Mouse (Mus musculus) limb, embryonic 15.5 days (tissue): Measurements from ENCODE around the gene Ppp1r37. TPM values are rescaled to one million over a fixed set of nuclear protein-coding genes. Genes with fewer than 3 reads are reported as not detected.

Experiments used
- ATAC-seq: fragments of 200-750 bp; cut with Nextera tagmentation; 2 replicates; pipeline ENCODE4 v1.8.0; 2017; ENCODE audit warnings: low read depth, moderate TSS enrichment; ENCODE audit not compliant: insufficient number of reproducible peaks, low FRiP score, low TSS enrichment
- H3K27ac ChIP-seq: fragments of 300-500 bp; sonication (generic); 2 replicates; pipeline ENCODE4 v1.5.1; 2015; ENCODE audit warnings: moderate library complexity, mild to moderate bottlenecking, inconsistent platforms
- H3K27me3 ChIP-seq: fragments of 300-500 bp; sonication (generic); 2 replicates; pipeline ENCODE4 v1.6.1; 2015; ENCODE audit warnings: inconsistent platforms
- H3K36me3 ChIP-seq: fragments of 300-500 bp; sonication (generic); 2 replicates; pipeline ENCODE4 v1.6.1; 2015; ENCODE audit warnings: inconsistent platforms
- H3K4me1 ChIP-seq: fragments of 300-500 bp; sonication (generic); 2 replicates; pipeline ENCODE4 v1.6.1; 2015; ENCODE audit warnings: inconsistent platforms
- H3K4me2 ChIP-seq: fragments of 300-500 bp; sonication (generic); 2 replicates; pipeline ENCODE4 v1.6.1; 2015; ENCODE audit warnings: mild to moderate bottlenecking, inconsistent platforms
- H3K4me3 ChIP-seq: fragments of 300-500 bp; sonication (generic); 2 replicates; pipeline ENCODE4 v1.5.1; 2015; ENCODE audit warnings: mild to moderate bottlenecking, inconsistent platforms
- H3K9ac ChIP-seq: fragments of 300-500 bp; sonication (generic); 2 replicates; pipeline ENCODE4 v1.6.1; 2015; ENCODE audit warnings: inconsistent platforms
- H3K9me3 ChIP-seq: fragments of 300-500 bp; sonication (generic); 2 replicates; pipeline ENCODE4 v1.6.1; 2016; ENCODE audit warnings: inconsistent platforms
- WGBS: fragments of 180-500 bp; shearing (Covaris S2); methylation state at CpG from one replicate; pipeline ENCODE4 v1.1.7; 2015; 5-methylcytosine and 5-hydroxymethylcytosine counted together
- polyA plus RNA-seq: library from polyadenylated mRNA; unstranded; fragments of >200 nt; fragmentation: Nextera tagmentation; extraction: Ambion mirVana; gene quantifications from 2 replicates; pipeline ENCODE4 v1.2.1, GENCODE M21; 2015

Ppp1r37 gene
- polyA plus RNA-seq, 1 experiment from 2014 or later: 26.3 TPM

DNA sequence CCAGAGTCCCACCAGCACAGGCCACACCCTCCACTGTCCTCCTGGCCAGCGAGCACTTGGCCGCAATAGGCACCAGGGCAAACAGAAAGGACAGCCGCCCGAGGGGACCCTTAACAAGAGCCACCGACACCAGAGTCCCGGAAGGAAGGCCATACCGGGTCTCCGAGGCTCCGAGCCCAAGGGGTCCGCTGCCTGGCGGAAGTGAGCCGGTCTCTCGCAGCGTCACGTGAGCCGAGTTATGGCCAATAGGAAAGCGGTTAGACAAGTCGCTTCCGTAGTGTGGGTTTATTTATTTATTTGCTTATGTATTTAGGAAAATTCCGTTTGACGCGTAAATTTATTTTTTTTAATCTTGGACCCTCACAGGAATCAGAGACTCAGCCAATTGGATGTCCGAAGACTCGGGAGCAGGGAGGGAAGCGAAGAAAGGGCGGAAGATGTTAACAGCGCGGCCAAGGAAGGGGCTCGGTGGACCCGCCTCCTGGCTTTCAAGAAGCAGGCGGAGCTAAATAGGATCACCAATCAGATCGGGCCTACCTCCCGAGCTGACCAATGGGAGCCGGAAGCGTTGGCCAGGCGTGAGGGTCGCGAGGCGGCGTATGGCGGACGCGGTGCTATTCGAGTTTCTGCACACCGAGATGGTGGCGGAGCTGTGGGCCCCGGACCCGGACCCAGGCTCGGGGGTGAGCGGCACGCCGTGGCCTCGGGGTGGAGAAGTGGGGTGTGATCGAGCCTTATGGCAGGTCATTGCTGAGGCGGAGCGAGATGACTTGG lies 54.5 kb downstream of the Ppp1r37 start, which contains the start of the genes Bloc1s3 and Trappc6a:
TSS of gene Bloc1s3 (minus strand) at position 218 of the 774 bp plus-strand sequence.
TSS of gene Trappc6a (plus strand) at position 246 of the 774 bp plus-strand sequence.
- under 1% methylated on average over 56 of the region's 56 CpGs for WGBS

DNA sequence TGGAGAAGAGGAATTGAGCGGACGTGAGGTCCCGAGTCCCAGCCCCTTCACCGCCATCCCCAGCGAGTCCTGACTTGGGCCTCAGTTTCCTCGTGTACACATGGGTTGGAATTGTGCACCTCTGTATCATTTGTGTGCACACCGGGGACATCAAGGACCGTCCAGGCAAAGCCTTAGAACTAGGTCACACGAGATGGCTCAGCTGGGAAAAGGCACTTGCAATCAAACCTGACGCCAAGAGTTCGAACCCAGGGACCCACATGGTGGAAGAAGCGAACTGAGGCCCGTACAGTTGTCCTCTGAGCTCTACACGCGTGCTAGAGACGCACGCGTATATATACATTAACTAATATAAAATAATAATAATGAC lies 55.3 kb downstream of the Ppp1r37 start:
- Histone ChIP-seq H3K36me3 (no peaks in the 10 kb centered on the region), H3K4me2 (peak overlapping the region; percentile 89), H3K4me3 (peak overlapping the region; percentile 58), H3K27ac (0 out of 2 replicates have a peak overlapping the region, but pooled peaks have one; percentile 78), H3K4me1 (peaks cover 26% of the 10 kb centered on the region), H3K9ac (peak overlapping the region; percentile 56; the same call in 1 of the 2 replicates), H3K9me3 (no peaks in the 10 kb centered on the region), H3K27me3 (no peaks in the 10 kb centered on the region)
- WGBS: 2% methylated on average over 18 of the region's 18 CpGs
- no peak for ATAC-seq

More for the DNA sequence above, 54.5 kb downstream of the Ppp1r37 start, which contains the start of the genes Bloc1s3 and Trappc6a:
- Histone ChIP-seq H3K9me3 (no peaks in the 10 kb centered on the region), H3K27ac (peak within 1 kb of the TSS; percentile 78; the same call in 1 of the 2 replicates), H3K4me2 (peak within 1 kb of the TSS; percentile 89), H3K4me1 (peaks cover 26% of the 10 kb centered on the region), H3K4me3 (peak within 1 kb of the TSS; percentile 58), H3K36me3 (no peaks in the 10 kb centered on the region), H3K27me3 (no peaks in the 10 kb centered on the region), H3K9ac (peak within 1 kb of the TSS; percentile 60)
- ATAC-seq: peak; percentile 91

GRCm38 (mm10) chr7:19506969-19507611 lies 55.8 kb downstream of the Ppp1r37 start:
- Histone ChIP-seq H3K27me3 (no peaks in the 10 kb centered on the region), H3K9me3 (no peaks in the 10 kb centered on the region), H3K4me3 (peak overlapping the region; percentile 58), H3K36me3 (no peaks in the 10 kb centered on the region), H3K4me2 (peak overlapping the region; percentile 89), H3K9ac (peak overlapping the region; percentile 54), H3K27ac (no peak overlapping the region), H3K4me1 (peaks cover 26% of the 10 kb centered on the region)
- no peak for ATAC-seq
- under 1% methylated on average over 70 of the region's 71 CpGs for WGBS

- 33% methylated on average over 6 of the region's 6 CpGs for WGBS
- Histone ChIP-seq H3K27me3 (no peaks in the 10 kb centered on the region), H3K36me3 (no peaks in the 10 kb centered on the region), H3K4me2 (peak overlapping the region; percentile 89; the same call in 1 of the 2 replicates), H3K4me1 (peaks cover 26% of the 10 kb centered on the region), H3K9me3 (no peaks in the 10 kb centered on the region), H3K9ac (no peak overlapping the region), H3K27ac (no peak overlapping the region), H3K4me3 (peak overlapping the region; percentile 58)
- ATAC-seq: no peak
These were observed 56.5 kb downstream of the Ppp1r37 start for GRCm38 (mm10) chr7:19506326-19506725.

DNA sequence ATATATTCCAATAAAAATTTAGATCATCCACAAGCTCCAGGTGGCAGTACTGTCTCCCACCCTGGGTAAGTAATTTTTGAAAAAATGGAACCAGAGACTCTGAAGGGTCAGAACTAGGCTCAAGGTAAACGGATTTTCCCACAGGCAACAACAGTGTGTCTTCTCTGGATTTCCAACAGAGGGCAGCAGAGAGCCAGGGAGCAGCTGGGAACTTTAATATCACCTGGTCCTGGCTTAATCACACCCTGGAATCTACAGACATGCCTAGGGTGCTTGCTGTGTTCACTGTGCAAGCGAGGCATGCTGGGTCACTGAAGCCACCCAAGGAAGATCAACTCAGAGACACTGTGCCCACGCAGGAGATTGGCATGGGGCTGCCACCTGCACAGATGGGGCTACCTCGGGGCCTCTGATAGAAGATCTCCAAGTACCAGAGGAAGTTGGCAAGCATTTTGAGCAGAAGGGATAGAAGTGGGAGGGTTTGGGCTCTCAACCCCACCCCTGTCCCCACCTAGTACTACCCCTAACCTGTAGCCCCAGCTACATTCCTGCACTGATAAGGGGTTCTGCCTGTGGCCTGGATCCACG lies 59.3 kb downstream of the Ppp1r37 start:
- no peaks in the 10 kb centered on the region for H3K36me3 ChIP-seq
- H3K4me2 ChIP-seq: no peak overlapping the region
- H3K9ac ChIP-seq: no peak overlapping the region
- WGBS: 31% methylated on average over 5 of the region's 5 CpGs
- no peaks in the 10 kb centered on the region for H3K27me3 ChIP-seq
- H3K27ac ChIP-seq: no peak overlapping the region
- no peaks in the 10 kb centered on the region for H3K9me3 ChIP-seq
- no peak overlapping the region for H3K4me3 ChIP-seq
- ATAC-seq: no peak
- peaks cover 20% of the 10 kb centered on the region for H3K4me1 ChIP-seq

- Histone ChIP-seq H3K27me3 (no peaks in the 10 kb centered on the region), H3K27ac (no peak overlapping the region), H3K4me3 (no peak overlapping the region), H3K9me3 (no peaks in the 10 kb centered on the region), H3K4me1 (peaks cover 8% of the 10 kb centered on the region), H3K36me3 (no peaks in the 10 kb centered on the region), H3K4me2 (no peak overlapping the region), H3K9ac (no peak overlapping the region)
- no peak for ATAC-seq
- 76% methylated on average over 4 of the region's 4 CpGs for WGBS
These were observed 61.2 kb downstream of the Ppp1r37 start for GRCm38 (mm10) chr7:19501658-19502057.

GRCm38 (mm10) chr7:19500420-19501363 lies 62.2 kb downstream of the Ppp1r37 start:
- Histone ChIP-seq H3K4me3 (no peak overlapping the region), H3K9me3 (no peaks in the 10 kb centered on the region), H3K4me1 (peaks cover 11% of the 10 kb centered on the region; the same call in 1 of the 2 replicates), H3K27ac (no peak overlapping the region), H3K4me2 (no peak overlapping the region), H3K27me3 (no peaks in the 10 kb centered on the region), H3K9ac (no peak overlapping the region), H3K36me3 (no peaks in the 10 kb centered on the region)
- no peak for ATAC-seq
- WGBS: 70% methylated on average over 12 of the region's 12 CpGs

GRCm38 (mm10) chr7:19498326-19498725 lies 64.5 kb downstream of the Ppp1r37 start:
- H3K36me3 ChIP-seq: no peaks in the 10 kb centered on the region
- no peak overlapping the region for H3K27ac ChIP-seq
- H3K4me3 ChIP-seq: no peak overlapping the region
- no peak overlapping the region for H3K9ac ChIP-seq
- H3K9me3 ChIP-seq: no peaks in the 10 kb centered on the region
- ATAC-seq: no peak
- H3K4me1 ChIP-seq: peaks cover 18% of the 10 kb centered on the region; the same call in 1 of the 2 replicates
- H3K27me3 ChIP-seq: no peaks in the 10 kb centered on the region
- 71% methylated on average over 4 of the region's 4 CpGs for WGBS
- H3K4me2 ChIP-seq: no peak overlapping the region

DNA sequence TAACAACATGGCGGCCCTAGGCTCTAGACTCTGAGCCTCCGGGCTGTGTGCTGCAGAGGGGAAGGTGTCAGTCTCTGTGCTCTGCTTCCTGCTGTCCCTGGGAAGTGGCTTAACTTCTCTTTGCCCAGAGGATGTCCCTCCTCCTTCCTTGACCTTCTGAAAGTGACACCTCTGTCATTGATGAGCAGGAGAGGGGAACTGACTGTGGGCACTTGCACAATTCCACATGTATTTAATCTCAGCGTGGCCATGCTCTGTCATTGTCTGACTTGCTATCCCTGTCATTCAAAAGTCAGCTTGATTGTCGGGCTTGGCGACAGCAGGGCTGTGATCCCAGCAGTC lies 66.7 kb downstream of the Ppp1r37 start:
- Histone ChIP-seq H3K9ac (no peak overlapping the region), H3K36me3 (no peaks in the 10 kb centered on the region), H3K4me3 (no peak overlapping the region), H3K9me3 (no peaks in the 10 kb centered on the region), H3K4me2 (no peak overlapping the region), H3K4me1 (peaks cover 23% of the 10 kb centered on the region), H3K27me3 (peaks cover 12% of the 10 kb centered on the region), H3K27ac (no peak overlapping the region)
- 76% methylated on average over 5 of the region's 5 CpGs for WGBS
- no peak for ATAC-seq

GRCm38 (mm10) chr7:19495521-19496213 lies 67.2 kb downstream of the Ppp1r37 start:
- 54% methylated on average over 20 of the region's 20 CpGs for WGBS
- Histone ChIP-seq H3K27ac (no peak overlapping the region), H3K4me3 (no peak overlapping the region), H3K9me3 (no peaks in the 10 kb centered on the region), H3K36me3 (no peaks in the 10 kb centered on the region), H3K4me1 (peaks cover 23% of the 10 kb centered on the region), H3K9ac (no peak overlapping the region), H3K27me3 (peaks cover 17% of the 10 kb centered on the region), H3K4me2 (no peak overlapping the region)
- no peak for ATAC-seq
